Mouse (Mus musculus) C2C12 (cell line): ENCODE data around the gene Optn. TPM values are rescaled to one million over a fixed set of nuclear protein-coding genes. Genes with fewer than 3 reads are reported as not detected.
"Not testable (repeated sequence)": the region's sequence is repeated elsewhere in the genome, so short reads cannot be mapped to it uniquely, and the experiment has no call there.

ENCODE experiments used
- H3K27me3 ChIP-seq: one replicate; pipeline ENCODE4 v1.6.1; 2011; ENCODE audit not compliant: control insufficient read depth, insufficient read depth, insufficient read length
- H3K36me3 ChIP-seq: one replicate; pipeline ENCODE4 v1.6.1; 2011; ENCODE audit not compliant: control insufficient read depth, insufficient read depth
- H3K4me3 ChIP-seq: one replicate; pipeline ENCODE4 v1.5.1; 2011; ENCODE audit warnings: mild to moderate bottlenecking, control low read depth; ENCODE audit not compliant: poor library complexity, insufficient read depth, severe bottlenecking
- H3K79me2 ChIP-seq: one replicate; pipeline ENCODE4 v1.6.1; 2011; ENCODE audit not compliant: control insufficient read depth, insufficient read depth
- H3K79me3 ChIP-seq: one replicate; pipeline ENCODE4 v1.6.1; 2011; ENCODE audit warnings: low read depth, control low read depth
- H3ac ChIP-seq: one replicate; pipeline ENCODE3; 2011; ENCODE audit warnings: low read depth; ENCODE audit not compliant: control insufficient read depth, insufficient read length
- CEBPB ChIP-seq: IDR thresholded peaks from one replicate; pipeline ENCODE4 v1.6.1; 2011; ENCODE audit warnings: low read depth, mild to moderate bottlenecking, control low read depth, moderate library complexity
- CTCF ChIP-seq: IDR thresholded peaks from one replicate; pipeline ENCODE4 v1.5.1; 2011; ENCODE audit not compliant: control insufficient read depth, insufficient read depth, insufficient read length
- FOSL1 ChIP-seq: IDR thresholded peaks from one replicate; pipeline ENCODE4 v1.8.0; 2011; ENCODE audit warnings: mild to moderate bottlenecking, low read length; ENCODE audit not compliant: poor library complexity, insufficient read depth, severe bottlenecking
- MAX ChIP-seq: IDR thresholded peaks from one replicate; pipeline ENCODE4 v1.6.1; 2011; ENCODE audit warnings: mild to moderate bottlenecking, control low read depth
- MYOD1 ChIP-seq: IDR thresholded peaks from one replicate; pipeline ENCODE4 v1.6.1; 2011; ENCODE audit warnings: low read depth; ENCODE audit not compliant: control insufficient read depth, insufficient read length
- MYOG ChIP-seq: IDR thresholded peaks from one replicate; pipeline ENCODE4 v1.6.1; 2011; ENCODE audit not compliant: control insufficient read depth, insufficient read length; ENCODE audit errors: extremely low read depth
- USF1 ChIP-seq: IDR thresholded peaks from one replicate; pipeline ENCODE4 v1.6.1; 2011; ENCODE audit warnings: low read depth, mild to moderate bottlenecking, control low read depth, moderate library complexity
- polyA plus RNA-seq: library from polyadenylated mRNA; unstranded; fragments of >200 nt; fragmentation: generic; extraction: Trizol; gene quantifications from one replicate; pipeline ENCODE4 v1.2.1, GENCODE M21; 2012; ENCODE audit warnings: missing spikeins

Optn gene
- polyA plus RNA-seq, 1 experiment: 7.4 TPM

GRCm38 (mm10) chr2:5097786-5098445 lies 34.1 kb upstream of the Optn start:
- no peaks in the 10 kb centered on the region for H3K27me3 ChIP-seq
- no peaks in the 10 kb centered on the region for H3K36me3 ChIP-seq
- no peak for TF ChIP-seq MYOD1
- no peak for TF ChIP-seq USF1
- TF ChIP-seq FOSL1: no peak
- no peak for TF ChIP-seq CEBPB
- no peak for TF ChIP-seq MYOG
- no peak for TF ChIP-seq CTCF
- no peak for TF ChIP-seq MAX
- H3K79me3 ChIP-seq: no peaks in the 10 kb centered on the region
- H3K4me3 ChIP-seq: no peak overlapping the region
- H3ac ChIP-seq: no peak overlapping the region
- H3K79me2 ChIP-seq: no peaks in the 10 kb centered on the region

- Histone ChIP-seq H3ac (no peak overlapping the region), H3K36me3 (no peaks in the 10 kb centered on the region), H3K4me3 (no peak overlapping the region), H3K27me3 (no peaks in the 10 kb centered on the region), H3K79me3 (no peaks in the 10 kb centered on the region), H3K79me2 (no peaks in the 10 kb centered on the region)
- TF ChIP-seq CTCF (no peak), MYOG (no peak), CEBPB (no peak), MAX (no peak), FOSL1 (no peak), MYOD1 (no peak), USF1 (no peak)
Observed at GRCm38 (mm10) chr2:5095316-5095715, 31.5 kb upstream of the Optn start.

- no peaks in the 10 kb centered on the region for H3K36me3 ChIP-seq
- no peak overlapping the region for H3K4me3 ChIP-seq
- TF ChIP-seq MAX: no peak
- TF ChIP-seq MYOG: no peak
- no peak for TF ChIP-seq CEBPB
- no peak for TF ChIP-seq CTCF
- TF ChIP-seq MYOD1: no peak
- no peak for TF ChIP-seq FOSL1
- no peak for TF ChIP-seq USF1
- no peaks in the 10 kb centered on the region for H3K79me3 ChIP-seq
- no peaks in the 10 kb centered on the region for H3K79me2 ChIP-seq
- H3K27me3 ChIP-seq: no peaks in the 10 kb centered on the region
- no peak overlapping the region for H3ac ChIP-seq
Observed at GRCm38 (mm10) chr2:5094876-5095275, 31.0 kb upstream of the Optn start.

- not testable (repeated sequence) for H3ac ChIP-seq
Observed at GRCm38 (mm10) chr2:5090385-5090784, 26.5 kb upstream of the Optn start.

GRCm38 (mm10) chr2:5087667-5088066 lies 23.8 kb upstream of the Optn start:
- H3K79me2 ChIP-seq: no peaks in the 10 kb centered on the region
- TF ChIP-seq MAX (no peak), CEBPB (no peak), MYOG (no peak), FOSL1 (no peak), USF1 (no peak), MYOD1 (no peak), CTCF (no peak)
- H3K36me3 ChIP-seq: no peaks in the 10 kb centered on the region
- H3K79me3 ChIP-seq: no peaks in the 10 kb centered on the region
- no peak overlapping the region for H3K4me3 ChIP-seq
- no peaks in the 10 kb centered on the region for H3K27me3 ChIP-seq
- H3ac ChIP-seq: no peak overlapping the region

More at GRCm38 (mm10) chr2:5090385-5090784, 26.5 kb upstream of the Optn start:
- H3K79me2 ChIP-seq, H3K79me3 ChIP-seq, H3K4me3 ChIP-seq, H3K27me3 ChIP-seq, H3K36me3 ChIP-seq: not testable (repeated sequence)

- TF ChIP-seq CEBPB (no peak), MYOG (no peak), USF1 (no peak), CTCF (no peak), MYOD1 (no peak), FOSL1 (no peak), MAX (no peak)
- Histone ChIP-seq H3K79me3 (no peaks in the 10 kb centered on the region), H3ac (no peak overlapping the region), H3K27me3 (no peaks in the 10 kb centered on the region), H3K4me3 (no peak overlapping the region), H3K79me2 (no peaks in the 10 kb centered on the region), H3K36me3 (no peaks in the 10 kb centered on the region)
Observed at GRCm38 (mm10) chr2:5083739-5084138, 19.9 kb upstream of the Optn start.
